Mouse (Mus musculus) heart, embryonic 13.5 days (tissue): ENCODE measurements around the gene Ccdc115. TPM values are rescaled to one million over a fixed set of nuclear protein-coding genes. Genes with fewer than 3 reads are reported as not detected.
"Not testable (repeated sequence)": the region's sequence is repeated elsewhere in the genome, so short reads cannot be mapped to it uniquely, and the experiment has no call there.

Experiments
- ATAC-seq: fragments of 200-750 bp; cut with Nextera tagmentation; 2 replicates; pipeline ENCODE4 v1.8.0; 2017; ENCODE audit warnings: moderate TSS enrichment; ENCODE audit not compliant: insufficient number of reproducible peaks, low FRiP score, low TSS enrichment; ENCODE audit errors: extremely low read depth
- H3K27ac ChIP-seq: fragments of 300-500 bp; sonication (generic); replicated peaks from 2 replicates; pipeline ENCODE4 v1.5.1; 2015; ENCODE audit warnings: moderate library complexity, mild to moderate bottlenecking, inconsistent platforms
- H3K27me3 ChIP-seq: fragments of 300-500 bp; sonication (generic); replicated peaks from 2 replicates; pipeline ENCODE4 v1.6.1; 2015; ENCODE audit warnings: mild to moderate bottlenecking, inconsistent platforms
- H3K36me3 ChIP-seq: fragments of 300-500 bp; sonication (generic); 2 replicates; pipeline ENCODE4 v1.6.1; 2015; ENCODE audit warnings: mild to moderate bottlenecking, inconsistent platforms
- H3K4me1 ChIP-seq: fragments of 300-500 bp; sonication (generic); 2 replicates; pipeline ENCODE4 v1.6.1; 2015; ENCODE audit warnings: inconsistent platforms
- H3K4me2 ChIP-seq: fragments of 300-500 bp; sonication (generic); 2 replicates; pipeline ENCODE4 v1.6.1; 2015; ENCODE audit warnings: inconsistent platforms, mild to moderate bottlenecking, moderate library complexity
- H3K4me3 ChIP-seq: fragments of 300-500 bp; sonication (generic); 2 replicates; pipeline ENCODE4 v1.5.1; 2015; ENCODE audit warnings: moderate library complexity, mild to moderate bottlenecking, inconsistent platforms
- H3K9ac ChIP-seq: fragments of 300-500 bp; sonication (generic); 2 replicates; pipeline ENCODE4 v1.6.1; 2015; ENCODE audit warnings: inconsistent platforms, mild to moderate bottlenecking, moderate library complexity
- H3K9me3 ChIP-seq: fragments of 300-500 bp; sonication (generic); 2 replicates; pipeline ENCODE4 v1.6.1; 2016; ENCODE audit warnings: inconsistent platforms
- WGBS: fragments of 180-500 bp; shearing (Covaris S2); methylation state at CpG from one replicate; pipeline ENCODE4 v1.1.7; 2015; ENCODE audit warnings: mixed read lengths; 5-methylcytosine and 5-hydroxymethylcytosine counted together
- polyA plus RNA-seq: library from polyadenylated mRNA; unstranded; fragments of >200 nt; fragmentation: Nextera tagmentation; extraction: Ambion mirVana; gene quantifications from 2 replicates; pipeline ENCODE4 v1.2.1, GENCODE M21; 2015

The Ccdc115 gene
- polyA plus RNA-seq, 1 experiment from 2014 or later, result 42.0 TPM

DNA sequence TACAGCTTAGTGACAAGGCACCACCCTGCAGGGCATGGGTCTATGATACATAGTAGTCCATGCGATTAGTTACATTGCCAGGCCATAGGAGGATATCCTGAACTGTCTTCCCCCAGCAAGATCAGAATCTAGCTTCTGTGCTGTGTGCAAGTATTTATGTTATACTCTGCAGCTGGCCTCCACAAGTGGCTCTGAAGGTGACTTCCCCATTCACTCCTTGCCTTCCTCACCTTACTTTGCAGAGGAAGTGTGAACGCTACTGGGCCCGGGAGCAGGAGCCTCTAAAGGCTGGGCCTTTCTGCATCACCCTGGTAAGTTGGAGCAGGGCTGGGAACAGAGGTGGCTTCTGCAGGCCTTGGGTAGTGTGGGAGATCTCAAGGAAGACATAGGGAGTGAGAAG lies 28.6 kb upstream of the Ccdc115 start:
- H3K27me3 ChIP-seq, result peaks cover 16% of the 10 kb centered on the region; the same call in 1 of the 2 replicates
- no peaks in the 10 kb centered on the region for H3K9me3 ChIP-seq
- no peak overlapping the region for H3K4me3 ChIP-seq
- H3K4me2 ChIP-seq, result no peak overlapping the region
- H3K4me1 ChIP-seq, result peaks cover 14% of the 10 kb centered on the region
- H3K9ac ChIP-seq, result no peak overlapping the region
- no peak overlapping the region for H3K27ac ChIP-seq
- 59% methylated on average over 3 of the region's 3 CpGs for WGBS
- no peak for ATAC-seq
- H3K36me3 ChIP-seq, result no peaks in the 10 kb centered on the region

DNA sequence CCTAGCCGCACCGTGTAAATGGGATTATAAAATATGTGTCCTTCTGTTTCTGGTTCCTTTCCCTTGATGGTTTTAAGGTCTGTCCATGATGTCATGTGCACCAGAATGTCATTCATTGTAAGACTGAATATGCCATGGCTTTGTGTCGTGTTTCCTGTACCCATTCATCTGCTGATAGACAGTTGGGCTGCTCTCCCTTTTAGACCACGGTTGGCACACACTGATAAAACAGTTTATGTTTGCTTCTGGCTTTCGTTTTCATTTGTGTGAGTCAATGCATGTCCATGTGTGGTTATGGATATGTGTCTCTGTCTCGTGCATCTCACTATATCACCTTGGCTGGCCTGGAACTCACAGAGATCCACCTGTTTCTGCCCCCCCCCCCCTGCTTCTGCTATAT lies 26.0 kb upstream of the Ccdc115 start:
- ATAC-seq, result no peak
- Histone ChIP-seq H3K27ac (no peak overlapping the region), H3K4me3 (no peak overlapping the region), H3K36me3 (no peaks in the 10 kb centered on the region), H3K4me1 (peaks cover 4% of the 10 kb centered on the region; the same call in 1 of the 2 replicates), H3K4me2 (no peak overlapping the region), H3K9me3 (no peaks in the 10 kb centered on the region), H3K27me3 (peaks cover 18% of the 10 kb centered on the region), H3K9ac (no peak overlapping the region)
- 63% methylated on average over 6 of the region's 6 CpGs for WGBS

GRCm38 (mm10) chr1:34464310-34464817 lies 24.9 kb upstream of the Ccdc115 start:
- H3K9ac ChIP-seq, result no peak overlapping the region
- H3K27me3 ChIP-seq, result peaks cover 23% of the 10 kb centered on the region
- no peak overlapping the region for H3K27ac ChIP-seq
- H3K4me2 ChIP-seq, result no peak overlapping the region
- no peak for ATAC-seq
- H3K36me3 ChIP-seq, result no peaks in the 10 kb centered on the region
- no peaks in the 10 kb centered on the region for H3K9me3 ChIP-seq
- WGBS, result 82% methylated on average over 8 of the region's 8 CpGs
- no peak overlapping the region for H3K4me3 ChIP-seq
- peaks cover 11% of the 10 kb centered on the region; the same call in 1 of the 2 replicates for H3K4me1 ChIP-seq

DNA sequence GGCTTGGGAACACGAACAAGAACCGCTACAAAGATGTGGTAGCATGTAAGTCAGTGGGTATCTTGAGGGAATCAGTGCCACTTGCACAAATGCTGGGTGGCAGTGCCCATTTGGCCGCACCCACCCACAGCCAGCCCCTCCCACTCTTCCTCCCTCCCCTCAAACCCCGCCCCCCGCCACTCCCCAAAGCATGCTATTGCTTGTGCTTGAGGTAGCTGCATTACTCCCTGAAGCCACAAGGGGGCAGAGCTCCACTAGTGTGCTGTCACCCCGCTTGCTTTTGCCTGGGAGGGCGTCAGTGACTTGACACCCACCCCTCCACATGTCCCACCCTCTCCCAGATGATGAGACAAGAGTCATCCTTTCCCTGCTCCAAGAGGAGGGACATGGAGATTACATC lies 23.3 kb upstream of the Ccdc115 start:
- H3K4me1 ChIP-seq, result peaks cover 14% of the 10 kb centered on the region; the same call in 1 of the 2 replicates
- H3K4me3 ChIP-seq, result no peak overlapping the region
- no peak overlapping the region for H3K9ac ChIP-seq
- H3K27me3 ChIP-seq, result peaks cover 37% of the 10 kb centered on the region
- no peak overlapping the region for H3K4me2 ChIP-seq
- no peak for ATAC-seq
- no peak overlapping the region for H3K27ac ChIP-seq
- no peaks in the 10 kb centered on the region for H3K9me3 ChIP-seq
- no peaks in the 10 kb centered on the region for H3K36me3 ChIP-seq
- WGBS, result 24% methylated on average over 6 of the region's 7 CpGs

DNA sequence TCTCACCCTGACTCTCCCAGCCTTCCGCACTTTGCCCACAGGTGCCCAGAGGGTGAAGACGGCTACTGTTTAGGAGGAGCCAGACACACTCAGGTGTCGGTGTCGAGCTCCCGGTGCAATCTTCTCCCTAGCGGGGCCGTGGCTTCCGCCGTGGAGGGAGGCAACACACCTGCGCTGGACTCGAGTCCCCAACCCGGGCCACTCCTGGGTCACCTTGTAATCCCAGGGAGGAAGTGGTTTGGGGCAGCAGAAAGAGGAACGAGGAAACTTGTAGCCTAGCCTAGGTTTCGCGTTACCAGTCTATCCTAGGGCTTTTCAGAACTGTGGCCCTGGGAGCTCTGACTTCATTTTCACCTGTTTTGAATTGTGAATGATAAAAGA lies 20.6 kb upstream of the Ccdc115 start:
- WGBS, result 5% methylated on average over 15 of the region's 15 CpGs
- Histone ChIP-seq H3K27me3 (peaks cover 46% of the 10 kb centered on the region), H3K4me3 (peak overlapping the region; percentile 64), H3K36me3 (no peaks in the 10 kb centered on the region), H3K9me3 (no peaks in the 10 kb centered on the region), H3K4me2 (peak overlapping the region; percentile 97), H3K27ac (no peak overlapping the region), H3K4me1 (peaks cover 14% of the 10 kb centered on the region; the same call in 1 of the 2 replicates), H3K9ac (peak overlapping the region; percentile 80)
- no peak for ATAC-seq

DNA sequence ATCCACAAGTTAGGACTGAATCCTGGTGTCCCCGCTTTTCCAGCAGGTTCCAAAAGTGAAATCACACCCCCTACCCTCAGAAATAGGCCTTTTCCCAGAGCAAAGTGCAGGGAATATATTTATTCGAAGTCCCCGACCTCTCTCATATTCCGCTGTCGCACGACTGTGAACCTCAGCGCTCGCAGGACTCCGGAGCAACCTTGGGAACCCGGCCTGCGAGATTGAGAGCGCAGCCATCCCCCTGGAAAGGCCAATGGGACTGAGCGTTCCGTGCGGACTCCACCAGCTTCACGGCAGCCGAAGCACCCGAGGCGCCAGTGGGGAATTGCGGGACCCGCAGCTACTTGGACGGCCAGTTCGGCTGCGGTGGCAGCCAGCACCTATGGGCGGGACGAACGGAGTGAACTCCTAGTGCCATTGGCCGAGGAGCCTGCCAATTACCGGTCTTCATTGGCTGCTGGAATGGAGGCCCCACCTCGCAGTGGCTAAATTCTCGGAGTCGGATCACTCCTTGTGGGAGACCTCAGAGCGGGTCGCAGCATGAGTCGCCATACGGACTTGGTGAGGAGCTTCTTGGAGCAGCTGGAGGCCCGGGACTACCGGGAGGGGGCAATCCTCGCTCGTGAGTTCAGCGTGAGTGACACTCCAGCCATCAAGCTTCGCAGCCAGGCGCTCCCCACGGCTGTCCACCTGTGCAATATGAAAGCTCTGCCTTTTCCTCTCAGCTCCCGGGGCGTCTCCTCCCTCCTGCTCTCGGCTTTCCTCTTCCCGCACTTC lies 20.0 kb upstream of the Ccdc115 start, which contains the start of gene Ptpn18:
Ptpn18 (plus strand) TSS at position 479 of the 777 bp plus-strand sequence.
- peak; percentile 88 for ATAC-seq

DNA sequence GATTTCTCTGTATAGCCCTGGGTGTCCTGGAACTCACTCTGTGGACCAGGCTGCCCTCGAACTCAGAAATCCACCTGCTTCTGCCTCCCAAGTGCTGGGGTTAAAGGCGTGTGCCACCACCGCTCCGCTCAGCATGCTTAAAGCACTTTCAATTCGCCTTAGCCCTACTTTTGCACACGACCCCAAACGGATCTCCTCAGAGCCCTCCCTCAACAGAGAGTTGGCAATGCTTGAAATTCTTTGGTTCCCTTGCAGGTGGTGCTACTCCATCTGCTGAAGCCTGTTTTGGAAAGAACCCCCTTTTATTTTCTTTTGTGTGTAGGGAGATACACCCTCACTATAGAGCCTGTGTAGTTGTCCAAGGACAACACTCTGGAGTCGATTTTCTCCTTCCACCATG lies 19.0 kb upstream of the Ccdc115 start:
- Histone ChIP-seq H3K27me3 (peaks cover 43% of the 10 kb centered on the region), H3K9ac (no peak overlapping the region), H3K4me2 (peak overlapping the region; percentile 97), H3K36me3 (no peaks in the 10 kb centered on the region), H3K4me1 (peaks cover 14% of the 10 kb centered on the region; the same call in 1 of the 2 replicates), H3K4me3 (no peak overlapping the region; the same call in 1 of the 2 replicates), H3K27ac (no peak overlapping the region), H3K9me3 (no peaks in the 10 kb centered on the region)
- 33% methylated on average over 8 of the region's 8 CpGs for WGBS
- ATAC-seq, result no peak

More for the DNA sequence above, 20.0 kb upstream of the Ccdc115 start, which contains the start of gene Ptpn18:
- Histone ChIP-seq H3K4me2 (peak within 1 kb of the TSS; percentile 97), H3K36me3 (no peaks in the 10 kb centered on the region), H3K4me1 (peaks cover 14% of the 10 kb centered on the region; the same call in 1 of the 2 replicates), H3K27ac (no peak within 1 kb of the TSS), H3K9ac (peak within 1 kb of the TSS; percentile 80), H3K27me3 (peaks cover 46% of the 10 kb centered on the region), H3K9me3 (no peaks in the 10 kb centered on the region), H3K4me3 (peak within 1 kb of the TSS; percentile 64)
- WGBS, result under 1% methylated on average over 48 of the region's 48 CpGs

- Histone ChIP-seq H3K27me3 (no peaks in the 10 kb centered on the region), H3K4me1 (peaks cover 18% of the 10 kb centered on the region), H3K9ac (no peak overlapping the region), H3K36me3 (peaks cover 68% of the 10 kb centered on the region), H3K27ac (no peak overlapping the region), H3K4me2 (no peak overlapping the region), H3K4me3 (no peak overlapping the region), H3K9me3 (no peaks in the 10 kb centered on the region)
- ATAC-seq, result no peak
- WGBS, result 87% methylated on average over 6 of the region's 6 CpGs
Observed at GRCm38 (mm10) chr1:34443124-34443523, 3.7 kb upstream of the Ccdc115 start.

DNA sequence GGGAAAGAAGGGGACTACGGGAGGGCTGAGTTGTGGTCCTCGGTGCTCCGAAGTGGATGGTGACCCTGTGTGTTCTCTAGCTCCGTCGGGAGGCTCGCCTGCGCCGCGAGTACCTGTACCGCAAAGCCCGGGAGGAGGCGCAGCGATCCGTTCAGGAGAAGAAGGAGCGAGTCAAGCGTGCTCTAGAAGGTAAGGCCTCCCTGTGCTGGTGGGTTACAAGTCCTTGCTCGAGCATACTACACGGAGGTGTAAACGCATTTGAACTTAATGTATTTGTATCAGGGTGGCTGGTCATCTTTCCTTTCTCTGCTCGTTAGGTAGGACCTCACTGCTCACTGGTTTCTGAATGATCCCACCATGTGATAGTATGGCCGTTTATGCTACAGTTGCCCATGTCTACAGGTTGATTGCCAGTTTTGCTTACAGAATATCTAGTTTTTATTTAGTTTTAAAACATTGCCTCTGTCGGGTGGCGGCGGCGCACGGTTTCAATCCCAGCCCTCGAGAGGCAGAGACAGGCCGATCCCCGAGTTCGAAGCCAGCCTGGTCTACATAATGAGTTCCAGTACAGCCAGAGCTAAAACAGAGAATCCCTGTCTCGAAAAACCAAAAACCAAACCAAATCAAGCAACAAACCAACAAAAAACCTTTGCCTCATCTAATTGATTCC lies 624 bp upstream of the Ccdc115 start:
- peaks cover 58% of the 10 kb centered on the region for H3K36me3 ChIP-seq
- H3K9me3 ChIP-seq, result no peaks in the 10 kb centered on the region
- H3K4me3 ChIP-seq, result peak overlapping the region; percentile 75
- H3K4me1 ChIP-seq, result peaks cover 26% of the 10 kb centered on the region
- ATAC-seq, result peak; percentile 1; the same call in 1 of the 2 replicates
- peak overlapping the region; percentile 58 for H3K27ac ChIP-seq
- peak overlapping the region; percentile 83 for H3K9ac ChIP-seq
- peak overlapping the region; percentile 86 for H3K4me2 ChIP-seq
- 7% methylated on average over 31 of the region's 31 CpGs for WGBS
- H3K27me3 ChIP-seq, result no peaks in the 10 kb centered on the region

DNA sequence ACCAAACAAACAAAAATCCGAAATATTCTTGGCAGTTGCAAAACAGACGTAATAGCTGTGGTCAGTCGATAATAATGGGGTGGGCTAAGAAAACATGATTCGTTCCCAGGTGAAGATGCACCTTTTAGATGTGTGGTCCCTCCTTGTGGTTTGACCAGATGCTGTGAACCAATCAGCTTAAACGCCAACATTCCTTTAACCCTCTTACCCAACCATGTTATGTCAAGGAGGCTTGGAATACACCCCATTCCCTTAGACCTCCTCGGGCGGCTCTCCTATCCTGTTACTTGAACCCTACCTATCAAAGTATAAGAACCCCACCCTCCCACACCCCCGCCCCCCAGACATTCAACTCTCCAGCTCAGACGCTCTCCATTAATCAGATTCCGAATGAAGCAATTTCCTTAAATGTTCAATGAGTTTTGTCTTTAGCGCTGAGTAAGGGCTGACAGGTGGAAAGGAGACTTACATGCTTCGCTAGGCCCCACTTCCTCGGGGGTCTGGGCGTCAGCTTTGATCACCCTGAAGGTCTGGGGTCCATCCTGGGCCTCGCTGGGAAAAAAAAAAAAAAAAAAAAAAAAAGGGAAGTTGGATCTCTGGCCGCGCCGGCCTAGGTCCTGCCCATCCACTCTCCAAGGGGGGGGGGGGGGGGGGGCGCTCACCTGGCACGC lies 956 bp downstream of the Ccdc115 start:
- H3K27ac ChIP-seq, result no peak overlapping the region
- H3K4me3 ChIP-seq, result peak overlapping the region; percentile 75
- peaks cover 34% of the 10 kb centered on the region for H3K4me1 ChIP-seq
- H3K4me2 ChIP-seq, result peak overlapping the region; percentile 79
- H3K9ac ChIP-seq, result peak overlapping the region; percentile 83
- WGBS, result 31% methylated on average over 17 of the region's 20 CpGs
- ATAC-seq, result no peak
- H3K36me3 ChIP-seq, result peaks cover 42% of the 10 kb centered on the region
- H3K27me3 ChIP-seq, result no peaks in the 10 kb centered on the region
- no peaks in the 10 kb centered on the region for H3K9me3 ChIP-seq

DNA sequence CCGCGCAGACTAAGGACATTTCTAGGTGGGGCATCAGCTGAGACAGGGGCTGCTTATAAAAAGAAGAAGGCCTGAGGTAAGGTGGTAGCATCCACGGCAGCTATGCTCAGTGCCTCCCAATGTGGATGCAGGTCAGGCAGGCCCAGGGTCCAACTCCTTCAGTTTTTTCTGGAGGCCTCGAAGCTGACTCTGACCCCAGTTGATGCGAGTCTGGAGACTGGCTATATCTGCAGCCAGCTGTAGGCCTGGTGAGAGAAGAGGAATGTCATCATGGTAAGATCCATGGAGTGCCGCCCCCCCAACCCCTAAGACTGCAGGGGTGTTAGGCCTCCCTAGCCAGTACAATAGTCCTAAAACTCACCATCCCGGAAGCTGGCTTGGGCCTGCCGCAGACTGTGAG lies 2.1 kb downstream of the Ccdc115 start:
- not testable (repeated sequence) for ATAC-seq, H3K9me3 ChIP-seq, H3K4me2 ChIP-seq, H3K27ac ChIP-seq, H3K9ac ChIP-seq, H3K27me3 ChIP-seq, H3K4me3 ChIP-seq
- peaks cover 40% of the 10 kb centered on the region for H3K4me1 ChIP-seq
- H3K36me3 ChIP-seq, result peaks cover 31% of the 10 kb centered on the region
- WGBS, result 90% methylated on average over 8 of the region's 8 CpGs
